Mouse (Mus musculus) liver, embryonic 14.5 days (tissue): ENCODE measurements around the gene Fam98b. TPM values are rescaled to one million over a fixed set of nuclear protein-coding genes. Genes with fewer than 3 reads are reported as not detected.

Experiments used
- ATAC-seq: fragments of 200-750 bp; cut with Nextera tagmentation; 2 replicates; pipeline ENCODE4 v1.8.0; 2017; ENCODE audit warnings: moderate number of reproducible peaks, mild to moderate bottlenecking, moderate library complexity; ENCODE audit not compliant: insufficient read depth
- DNase-seq, 3 experiments: peaks; one replicate each; pipeline ENCODE4 v3.0.0-alpha.2; 2012 to 2013; ENCODE audit warnings: low read depth in 3 of 3, low spot score in 3 of 3
- H3K27ac ChIP-seq: fragments of 300-500 bp; sonication (generic); 2 replicates; pipeline ENCODE4 v1.5.1; 2014; ENCODE audit warnings: moderate library complexity, mild to moderate bottlenecking, control low read depth, inconsistent platforms
- H3K27me3 ChIP-seq: fragments of 300-500 bp; sonication (generic); 2 replicates; pipeline ENCODE4 v1.6.1; 2014; ENCODE audit warnings: mild to moderate bottlenecking, low read length, moderate library complexity; ENCODE audit not compliant: control insufficient read depth, insufficient read depth
- H3K36me3 ChIP-seq: fragments of 300-500 bp; sonication (generic); replicated peaks from 2 replicates; pipeline ENCODE4 v1.6.1; 2014; ENCODE audit warnings: low read depth; ENCODE audit not compliant: control insufficient read depth, insufficient read depth
- H3K4me1 ChIP-seq, 2 experiments: fragments of 200-500 bp in 1 of 2; fragments of 300-500 bp in 1 of 2; sonication (generic) in 1 of 2; replicated peaks; 2 replicates each; pipeline ENCODE4 v1.6.1; 2012 to 2014; ENCODE audit warnings: antibody characterized with exemption in 1 of 2, inconsistent platforms in 1 of 2, low read length in 1 of 2; ENCODE audit not compliant: control insufficient read depth in 2 of 2, insufficient read depth in 2 of 2
- H3K4me2 ChIP-seq: fragments of 300-500 bp; sonication (generic); 2 replicates; pipeline ENCODE4 v1.6.1; 2014; ENCODE audit warnings: low read depth, mild to moderate bottlenecking, control low read depth, moderate library complexity
- H3K4me3 ChIP-seq, 2 experiments: fragments of 200-500 bp in 1 of 2; fragments of 300-500 bp in 1 of 2; sonication (generic) in 1 of 2; 2 replicates each; pipeline ENCODE4 v1.5.1; 2012 to 2014; ENCODE audit warnings: low read depth in 2 of 2, low read length in 2 of 2, mild to moderate bottlenecking in 2 of 2, control low read depth in 1 of 2, inconsistent platforms in 1 of 2, moderate library complexity in 1 of 2; ENCODE audit not compliant: insufficient read depth in 1 of 2
- H3K9ac ChIP-seq: fragments of 300-500 bp; sonication (generic); replicated peaks from 2 replicates; pipeline ENCODE4 v1.6.1; 2014; ENCODE audit warnings: mild to moderate bottlenecking, control low read depth, moderate library complexity
- H3K9me3 ChIP-seq: fragments of 300-500 bp; sonication (generic); 2 replicates; pipeline ENCODE4 v1.6.1; 2016; ENCODE audit warnings: low read length, mixed read lengths; ENCODE audit not compliant: control insufficient read depth
- CTCF ChIP-seq: IDR thresholded peaks from 2 replicates; pipeline ENCODE4 v1.5.1; 2016; ENCODE audit warnings: antibody characterized with exemption, low read depth, control low read depth
- EP300 ChIP-seq: IDR thresholded peaks from 2 replicates; pipeline ENCODE4 v1.6.1; 2016; ENCODE audit warnings: antibody characterized with exemption, low read depth
- WGBS: fragments of 180-500 bp; shearing (Covaris S2); extraction: QIAGEN DNeasy Blood & Tissue Kit; methylation state at CpG from one replicate; pipeline ENCODE4 v1.1.7; 2014; ENCODE audit not compliant: insufficient replicate concordance; 5-methylcytosine and 5-hydroxymethylcytosine counted together
- polyA plus RNA-seq, 2 experiments: library from polyadenylated mRNA; depleted of rRNA in 1 of 2; stranded (reverse) in 1 of 2; unstranded in 1 of 2; fragments of >200 nt; fragmentation: Nextera tagmentation in 1 of 2; extraction: Ambion mirVana in 1 of 2; gene quantifications; 2 replicates each; pipeline versions ENCODE4 v1.2.1 to v1.2.3; 2012 to 2014

Gene Fam98b
- polyA plus RNA-seq, 2 experiments, result 1.9 to 11.1 TPM

- ATAC-seq (no peak), DNase-seq (no peak)
- no peak overlapping the region for H3K9ac ChIP-seq
- H3K4me2 ChIP-seq, result no peak overlapping the region
- H3K27me3 ChIP-seq, result no peaks in the 10 kb centered on the region
- H3K4me1 ChIP-seq, result no peaks in the 10 kb centered on the region
- no peaks in the 10 kb centered on the region for H3K36me3 ChIP-seq
- TF ChIP-seq EP300, result no peak
- no peak for TF ChIP-seq CTCF
- H3K4me3 ChIP-seq, result no peak overlapping the region
- no peak overlapping the region for H3K27ac ChIP-seq
- 67% methylated on average over 16 of the region's 16 CpGs for WGBS
- H3K9me3 ChIP-seq, result no peaks in the 10 kb centered on the region
These were observed 50.3 kb downstream of the Fam98b start for GRCm38 (mm10) chr2:117299596-117300448.

GRCm38 (mm10) chr2:117303391-117304350 is 54.1 kb downstream of the Fam98b start:
- no peaks in the 10 kb centered on the region for H3K36me3 ChIP-seq
- no peak overlapping the region for H3K9ac ChIP-seq
- DNase-seq, result no peak
- no peaks in the 10 kb centered on the region for H3K27me3 ChIP-seq
- no peaks in the 10 kb centered on the region for H3K4me1 ChIP-seq
- no peak overlapping the region for H3K4me3 ChIP-seq
- H3K4me2 ChIP-seq, result no peak overlapping the region
- ATAC-seq, result no peak
- 68% methylated on average over 12 of the region's 12 CpGs for WGBS
- TF ChIP-seq CTCF (no peak), EP300 (no peak)
- no peaks in the 10 kb centered on the region for H3K9me3 ChIP-seq
- no peak overlapping the region for H3K27ac ChIP-seq

- Histone ChIP-seq H3K9me3 (no peaks in the 10 kb centered on the region), H3K4me2 (no peak overlapping the region), H3K9ac (no peak overlapping the region), H3K36me3 (no peaks in the 10 kb centered on the region), H3K27me3 (no peaks in the 10 kb centered on the region), H3K4me3 (no peak overlapping the region), H3K27ac (no peak overlapping the region), H3K4me1 (no peaks in the 10 kb centered on the region)
- 55% methylated on average over 5 of the region's 5 CpGs for WGBS
- no peak for DNase-seq
- ATAC-seq, result no peak
- TF ChIP-seq EP300, result no peak
- no peak for TF ChIP-seq CTCF
These were observed 55.4 kb downstream of the Fam98b start for GRCm38 (mm10) chr2:117304941-117305340.

- no peak overlapping the region for H3K4me3 ChIP-seq
- no peak for TF ChIP-seq CTCF
- TF ChIP-seq EP300, result no peak
- no peak overlapping the region for H3K9ac ChIP-seq
- ATAC-seq, result no peak
- WGBS, result 66% methylated on average over 3 of the region's 3 CpGs
- H3K9me3 ChIP-seq, result no peaks in the 10 kb centered on the region
- no peak for DNase-seq
- H3K27ac ChIP-seq, result no peak overlapping the region
- H3K36me3 ChIP-seq, result no peaks in the 10 kb centered on the region
- no peaks in the 10 kb centered on the region for H3K27me3 ChIP-seq
- no peaks in the 10 kb centered on the region for H3K4me1 ChIP-seq
- H3K4me2 ChIP-seq, result no peak overlapping the region
These were observed 58.4 kb downstream of the Fam98b start for GRCm38 (mm10) chr2:117307959-117308358.

- DNase-seq (no peak), ATAC-seq (no peak)
- Histone ChIP-seq H3K9me3 (no peaks in the 10 kb centered on the region), H3K9ac (no peak overlapping the region), H3K4me1 (no peaks in the 10 kb centered on the region), H3K4me3 (no peak overlapping the region), H3K27me3 (no peaks in the 10 kb centered on the region), H3K36me3 (no peaks in the 10 kb centered on the region), H3K4me2 (no peak overlapping the region), H3K27ac (no peak overlapping the region)
- 41% methylated on average over 2 of the region's 2 CpGs for WGBS
- TF ChIP-seq EP300 (no peak), CTCF (no peak)
These were observed 59.5 kb downstream of the Fam98b start for GRCm38 (mm10) chr2:117309046-117309445.
